Mouse (Mus musculus) heart, embryonic 15.5 days (tissue): ENCODE measurements at regions not wholly inside any gene's neighbourhood (a gene's known extent, or its start where the extent isn't known, plus 50 kb on each side); places are given as distances from the start of the nearest gene placed in this dataset.
A peak's percentile ranks its signal among the peaks of the same experiment; 100 is the strongest.

Experiments
- ATAC-seq: fragments of 200-750 bp; cut with Nextera tagmentation; replicated peaks from 2 replicates; pipeline ENCODE4 v1.8.0; 2017; ENCODE audit warnings: low read depth, moderate TSS enrichment; ENCODE audit not compliant: insufficient number of reproducible peaks, insufficient read depth, low FRiP score
- H3K27ac ChIP-seq: fragments of 300-500 bp; sonication (generic); 2 replicates; pipeline ENCODE4 v1.5.1; 2015; ENCODE audit warnings: mild to moderate bottlenecking, inconsistent platforms
- H3K27me3 ChIP-seq: fragments of 300-500 bp; sonication (generic); 2 replicates; pipeline ENCODE4 v1.6.1; 2015; ENCODE audit warnings: inconsistent platforms
- H3K36me3 ChIP-seq: fragments of 300-500 bp; sonication (generic); 2 replicates; pipeline ENCODE4 v1.6.1; 2015; ENCODE audit warnings: mild to moderate bottlenecking, inconsistent platforms
- H3K4me1 ChIP-seq: fragments of 300-500 bp; sonication (generic); replicated peaks from 2 replicates; pipeline ENCODE4 v1.6.1; 2015; ENCODE audit warnings: inconsistent platforms
- H3K4me2 ChIP-seq: fragments of 300-500 bp; sonication (generic); 2 replicates; pipeline ENCODE4 v1.6.1; 2015; ENCODE audit warnings: inconsistent platforms, mild to moderate bottlenecking, moderate library complexity
- H3K4me3 ChIP-seq: fragments of 300-500 bp; sonication (generic); 2 replicates; pipeline ENCODE4 v1.5.1; 2015; ENCODE audit warnings: mild to moderate bottlenecking, inconsistent platforms
- H3K9ac ChIP-seq: fragments of 300-500 bp; sonication (generic); 2 replicates; pipeline ENCODE4 v1.6.1; 2015; ENCODE audit warnings: mild to moderate bottlenecking, inconsistent platforms
- H3K9me3 ChIP-seq: fragments of 300-500 bp; sonication (generic); replicated peaks from 2 replicates; pipeline ENCODE4 v1.6.1; 2016; ENCODE audit warnings: inconsistent platforms
- WGBS: fragments of 180-500 bp; shearing (Covaris S2); methylation state at CpG from one replicate; pipeline ENCODE4 v1.1.7; 2015; ENCODE audit warnings: mixed read lengths; 5-methylcytosine and 5-hydroxymethylcytosine counted together

GRCm38 (mm10) chr11:45256019-45256418, 595.8 kb upstream of the Clint1 start:
- H3K4me2 ChIP-seq: no peak overlapping the region
- H3K36me3 ChIP-seq: no peaks in the 10 kb centered on the region
- no peak overlapping the region for H3K4me3 ChIP-seq
- H3K9me3 ChIP-seq: no peaks in the 10 kb centered on the region
- no peak overlapping the region for H3K9ac ChIP-seq
- ATAC-seq: no peak
- H3K27me3 ChIP-seq: no peaks in the 10 kb centered on the region
- no peak overlapping the region for H3K27ac ChIP-seq
- no peaks in the 10 kb centered on the region for H3K4me1 ChIP-seq

- Histone ChIP-seq H3K9me3 (no peaks in the 10 kb centered on the region), H3K36me3 (no peaks in the 10 kb centered on the region), H3K27me3 (no peaks in the 10 kb centered on the region), H3K27ac (no peak overlapping the region), H3K4me3 (no peak overlapping the region), H3K9ac (no peak overlapping the region), H3K4me1 (peaks cover 5% of the 10 kb centered on the region; the same call in 1 of the 2 replicates), H3K4me2 (no peak overlapping the region)
- ATAC-seq: no peak
- 68% methylated on average over 7 of the region's 7 CpGs for WGBS
These were observed 589.7 kb upstream of the Clint1 start for GRCm38 (mm10) chr11:45262198-45262597.

GRCm38 (mm10) chr11:45264001-45264400, 587.9 kb upstream of the Clint1 start:
- Histone ChIP-seq H3K4me1 (peaks cover 5% of the 10 kb centered on the region; the same call in 1 of the 2 replicates), H3K9ac (no peak overlapping the region), H3K9me3 (no peaks in the 10 kb centered on the region), H3K36me3 (no peaks in the 10 kb centered on the region), H3K27me3 (no peaks in the 10 kb centered on the region), H3K4me2 (no peak overlapping the region), H3K4me3 (no peak overlapping the region), H3K27ac (no peak overlapping the region; the same call in 1 of the 2 replicates)
- 58% methylated on average over 3 of the region's 3 CpGs for WGBS
- 0 out of 2 replicates have a peak, but pooled peaks have one; percentile 32 for ATAC-seq

DNA sequence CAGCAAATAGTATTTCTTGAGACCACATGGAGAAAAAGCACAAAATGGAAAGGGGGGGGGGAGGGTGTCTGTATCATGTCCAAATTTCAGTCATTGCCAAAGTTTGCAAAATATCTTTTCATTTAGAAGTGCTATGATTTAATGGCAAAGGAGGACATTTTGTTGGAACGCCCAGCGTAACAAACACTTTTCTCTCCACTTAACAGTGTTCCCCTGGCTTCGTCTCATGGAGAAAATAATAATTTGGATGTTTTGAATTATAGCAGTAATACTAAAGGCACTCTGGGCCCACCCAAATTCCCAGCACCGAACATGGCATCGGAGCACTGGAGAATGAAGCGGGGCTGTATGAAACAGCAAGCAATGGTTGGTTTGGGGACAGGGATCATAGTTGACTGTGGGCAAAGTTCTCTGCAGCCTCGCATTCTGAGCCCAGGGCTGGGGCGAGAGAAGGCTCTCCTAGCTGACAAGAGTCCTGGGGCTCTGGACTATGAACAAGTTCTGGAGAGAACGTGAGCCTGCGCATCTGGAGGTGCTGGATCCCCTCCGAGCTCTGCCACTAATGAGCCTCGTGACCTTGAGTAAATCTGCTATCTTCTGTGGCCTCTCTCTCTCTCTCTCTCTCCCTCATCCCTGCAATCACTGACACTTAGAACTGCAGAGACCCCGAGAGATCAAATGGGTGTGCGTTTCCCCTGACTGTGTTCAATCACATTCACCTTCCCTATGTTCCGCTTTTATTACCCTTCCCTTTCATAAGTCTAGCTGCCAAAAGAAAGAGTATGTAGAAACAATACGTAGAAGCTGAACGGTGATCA, 586.5 kb upstream of the Clint1 start:
- H3K4me1 ChIP-seq: peaks cover 8% of the 10 kb centered on the region; the same call in 1 of the 2 replicates
- 0 out of 2 replicates have a peak, but pooled peaks have one; percentile 23 for ATAC-seq
- H3K36me3 ChIP-seq: no peaks in the 10 kb centered on the region
- H3K9me3 ChIP-seq: no peaks in the 10 kb centered on the region
- WGBS: 60% methylated on average over 17 of the region's 17 CpGs
- H3K4me3 ChIP-seq: no peak overlapping the region
- no peak overlapping the region for H3K4me2 ChIP-seq
- no peaks in the 10 kb centered on the region for H3K27me3 ChIP-seq
- H3K27ac ChIP-seq: peak overlapping the region; percentile 70
- no peak overlapping the region for H3K9ac ChIP-seq

DNA sequence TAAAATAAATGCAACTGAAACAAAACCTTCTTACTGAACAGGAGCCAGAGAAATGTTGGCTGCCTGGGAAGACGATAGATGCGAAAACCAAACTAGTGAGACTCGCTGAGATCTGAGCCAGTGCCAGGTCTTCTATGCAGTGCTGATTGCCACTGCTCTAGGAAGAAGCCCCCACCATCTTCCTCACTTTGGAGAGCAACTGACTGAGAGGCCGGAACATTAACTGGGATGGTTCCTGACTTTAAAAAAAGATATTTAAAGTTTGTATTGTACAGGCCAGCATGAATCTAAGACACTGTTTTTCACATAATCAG, 585.9 kb upstream of the Clint1 start:
- ATAC-seq: no peak
- Histone ChIP-seq H3K36me3 (no peaks in the 10 kb centered on the region), H3K27me3 (no peaks in the 10 kb centered on the region), H3K9ac (no peak overlapping the region), H3K4me3 (no peak overlapping the region), H3K4me1 (peaks cover 8% of the 10 kb centered on the region; the same call in 1 of the 2 replicates), H3K27ac (0 out of 2 replicates have a peak overlapping the region, but pooled peaks have one; percentile 70), H3K9me3 (no peaks in the 10 kb centered on the region), H3K4me2 (no peak overlapping the region)
- 51% methylated on average over 4 of the region's 4 CpGs for WGBS

GRCm38 (mm10) chr11:45269215-45269614, 582.6 kb upstream of the Clint1 start:
- WGBS: 39% methylated on average over 5 of the region's 5 CpGs
- Histone ChIP-seq H3K9ac (no peak overlapping the region), H3K36me3 (no peaks in the 10 kb centered on the region), H3K27ac (no peak overlapping the region), H3K9me3 (no peaks in the 10 kb centered on the region), H3K4me2 (no peak overlapping the region), H3K4me1 (peaks cover 8% of the 10 kb centered on the region; the same call in 1 of the 2 replicates), H3K4me3 (no peak overlapping the region), H3K27me3 (no peaks in the 10 kb centered on the region)
- ATAC-seq: no peak; the same call in 1 of the 2 replicates

- Histone ChIP-seq H3K36me3 (no peaks in the 10 kb centered on the region), H3K9ac (no peak overlapping the region), H3K4me1 (peaks cover 3% of the 10 kb centered on the region; the same call in 1 of the 2 replicates), H3K27ac (no peak overlapping the region), H3K4me3 (no peak overlapping the region), H3K27me3 (no peaks in the 10 kb centered on the region), H3K4me2 (no peak overlapping the region), H3K9me3 (no peaks in the 10 kb centered on the region)
- ATAC-seq: no peak
- WGBS: 60% methylated on average over 3 of the region's 3 CpGs
These were observed 580.6 kb upstream of the Clint1 start for GRCm38 (mm10) chr11:45271206-45271605.

- H3K36me3 ChIP-seq: no peaks in the 10 kb centered on the region
- no peaks in the 10 kb centered on the region for H3K9me3 ChIP-seq
- H3K4me1 ChIP-seq: no peaks in the 10 kb centered on the region; the same call in 1 of the 2 replicates
- H3K4me2 ChIP-seq: no peak overlapping the region
- no peak overlapping the region for H3K9ac ChIP-seq
- H3K4me3 ChIP-seq: no peak overlapping the region
- no peak overlapping the region for H3K27ac ChIP-seq
- no peaks in the 10 kb centered on the region for H3K27me3 ChIP-seq
- WGBS: 76% methylated on average over 10 of the region's 10 CpGs
- ATAC-seq: no peak
These were observed 577.3 kb upstream of the Clint1 start for GRCm38 (mm10) chr11:45274446-45275119.

DNA sequence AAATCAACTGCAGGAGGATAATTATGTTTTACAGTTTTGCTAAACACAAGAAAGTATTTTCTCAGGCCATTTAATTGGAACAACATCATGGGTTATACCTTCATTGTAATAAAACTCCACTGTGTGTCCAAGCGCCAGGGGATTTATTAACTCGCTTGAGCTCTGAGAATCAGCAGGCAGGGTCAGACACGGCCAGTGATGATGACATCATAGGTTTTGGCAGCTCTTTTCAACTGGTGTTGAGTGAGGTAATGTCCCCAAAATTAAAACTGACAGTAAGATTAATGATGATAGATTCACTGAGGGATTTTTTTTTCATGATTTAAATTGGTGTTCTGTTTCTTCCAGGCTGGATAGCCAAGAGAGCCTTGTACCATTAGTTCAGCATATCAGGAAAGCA, 576.7 kb upstream of the Clint1 start:
- peak; percentile 27; the same call in 1 of the 2 replicates for ATAC-seq
- H3K27ac ChIP-seq: no peak overlapping the region
- 34% methylated on average over 3 of the region's 3 CpGs for WGBS

DNA sequence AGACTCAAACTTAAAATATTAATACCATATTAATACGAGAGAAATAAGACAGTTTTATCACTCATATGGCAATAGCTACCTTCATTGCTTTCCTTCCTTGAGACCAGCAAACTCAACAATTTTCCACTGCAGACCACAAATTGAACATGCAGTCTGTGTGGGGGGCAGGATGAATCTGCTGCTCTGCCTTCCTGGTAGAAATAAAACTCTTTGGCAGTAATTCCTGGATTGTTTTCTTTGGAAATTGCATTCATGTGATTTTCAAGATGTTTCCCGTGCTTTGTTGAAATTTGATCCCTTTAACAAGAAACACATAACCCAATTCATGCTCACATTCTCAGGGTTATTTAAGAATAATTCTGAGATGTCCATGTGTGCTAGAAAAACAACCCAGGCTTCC, 555.1 kb upstream of the Clint1 start:
- no peak for ATAC-seq
- Histone ChIP-seq H3K27me3 (no peaks in the 10 kb centered on the region), H3K27ac (no peak overlapping the region), H3K9me3 (no peaks in the 10 kb centered on the region), H3K4me3 (no peak overlapping the region), H3K36me3 (no peaks in the 10 kb centered on the region), H3K4me1 (no peaks in the 10 kb centered on the region), H3K9ac (no peak overlapping the region), H3K4me2 (no peak overlapping the region)
- WGBS: 48% methylated on average over 2 of the region's 2 CpGs

More for the DNA sequence above, 576.7 kb upstream of the Clint1 start:
- H3K4me1 ChIP-seq: no peaks in the 10 kb centered on the region; the same call in 1 of the 2 replicates
- no peaks in the 10 kb centered on the region for H3K9me3 ChIP-seq
- no peaks in the 10 kb centered on the region for H3K36me3 ChIP-seq
- H3K4me3 ChIP-seq: no peak overlapping the region
- no peak overlapping the region for H3K9ac ChIP-seq
- H3K4me2 ChIP-seq: no peak overlapping the region
- no peaks in the 10 kb centered on the region for H3K27me3 ChIP-seq

DNA sequence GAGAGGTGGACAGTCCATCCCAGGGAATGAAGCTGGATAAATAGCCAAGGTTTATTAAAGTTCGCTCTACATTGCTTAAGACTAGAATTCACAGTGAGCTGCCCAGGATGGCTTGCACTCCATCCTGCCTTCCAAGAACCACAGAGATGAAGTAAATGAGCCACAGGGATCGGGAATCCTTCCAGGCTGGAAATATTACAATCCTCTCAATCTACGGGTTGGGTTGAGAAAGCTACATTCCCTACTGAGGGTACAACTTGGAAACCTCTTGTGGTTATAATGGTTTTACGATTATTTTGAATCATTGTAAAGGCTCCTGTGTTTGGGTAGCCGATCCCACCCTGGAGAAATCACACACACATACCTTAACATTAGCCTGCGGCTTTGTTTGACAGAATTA, 539.9 kb upstream of the Clint1 start:
- ATAC-seq: no peak

More for the DNA sequence above, 539.9 kb upstream of the Clint1 start:
- no peak overlapping the region for H3K9ac ChIP-seq
- no peak overlapping the region for H3K27ac ChIP-seq
- no peaks in the 10 kb centered on the region for H3K9me3 ChIP-seq
- H3K4me2 ChIP-seq: no peak overlapping the region
- H3K36me3 ChIP-seq: no peaks in the 10 kb centered on the region
- WGBS: 80% methylated on average over 6 of the region's 6 CpGs
- no peaks in the 10 kb centered on the region for H3K4me1 ChIP-seq
- H3K4me3 ChIP-seq: no peak overlapping the region
- H3K27me3 ChIP-seq: no peaks in the 10 kb centered on the region
